Mouse (Mus musculus) limb, embryonic 13.5 days (tissue): ENCODE results near the gene Creg2. TPM values are rescaled to one million over a fixed set of nuclear protein-coding genes. Genes with fewer than 3 reads are reported as not detected.
"Not testable (repeated sequence)": the region's sequence is repeated elsewhere in the genome, so short reads cannot be mapped to it uniquely, and the experiment has no call there.

Experiments used
- ATAC-seq: fragments of 200-750 bp; cut with Nextera tagmentation; 2 replicates; pipeline ENCODE4 v1.8.0; 2017; ENCODE audit warnings: low read depth, moderate number of reproducible peaks, moderate TSS enrichment; ENCODE audit not compliant: low FRiP score
- H3K27ac ChIP-seq: fragments of 300-500 bp; sonication (generic); 2 replicates; pipeline ENCODE4 v1.5.1; 2015; ENCODE audit warnings: inconsistent platforms, mild to moderate bottlenecking, moderate library complexity
- H3K27me3 ChIP-seq: fragments of 300-500 bp; sonication (generic); 2 replicates; pipeline ENCODE4 v1.6.1; 2015; ENCODE audit warnings: mild to moderate bottlenecking, inconsistent platforms
- H3K36me3 ChIP-seq: fragments of 300-500 bp; sonication (generic); 2 replicates; pipeline ENCODE4 v1.6.1; 2015; ENCODE audit warnings: inconsistent platforms, mild to moderate bottlenecking, moderate library complexity
- H3K4me1 ChIP-seq: fragments of 300-500 bp; sonication (generic); 2 replicates; pipeline ENCODE4 v1.6.1; 2015; ENCODE audit warnings: inconsistent platforms
- H3K4me2 ChIP-seq: fragments of 300-500 bp; sonication (generic); replicated peaks from 2 replicates; pipeline ENCODE4 v1.6.1; 2015; ENCODE audit warnings: inconsistent platforms, mild to moderate bottlenecking, moderate library complexity
- H3K4me3 ChIP-seq: fragments of 300-500 bp; sonication (generic); 2 replicates; pipeline ENCODE4 v1.5.1; 2015; ENCODE audit warnings: moderate library complexity, mild to moderate bottlenecking, inconsistent platforms
- H3K9ac ChIP-seq: fragments of 300-500 bp; sonication (generic); 2 replicates; pipeline ENCODE4 v1.6.1; 2015; ENCODE audit warnings: mild to moderate bottlenecking, inconsistent platforms
- H3K9me3 ChIP-seq: fragments of 300-500 bp; sonication (generic); 2 replicates; pipeline ENCODE4 v1.6.1; 2016; ENCODE audit warnings: inconsistent platforms
- WGBS: fragments of 180-500 bp; shearing (Covaris S2); methylation state at CpG from one replicate; pipeline ENCODE4 v1.1.7; 2015; 5-methylcytosine and 5-hydroxymethylcytosine counted together
- polyA plus RNA-seq: library from polyadenylated mRNA; unstranded; fragments of >200 nt; fragmentation: Nextera tagmentation; extraction: Ambion mirVana; gene quantifications from 2 replicates; pipeline ENCODE4 v1.2.1, GENCODE M21; 2015

The Creg2 gene
- polyA plus RNA-seq, 1 experiment from 2014 or later, result 0.15 TPM

DNA sequence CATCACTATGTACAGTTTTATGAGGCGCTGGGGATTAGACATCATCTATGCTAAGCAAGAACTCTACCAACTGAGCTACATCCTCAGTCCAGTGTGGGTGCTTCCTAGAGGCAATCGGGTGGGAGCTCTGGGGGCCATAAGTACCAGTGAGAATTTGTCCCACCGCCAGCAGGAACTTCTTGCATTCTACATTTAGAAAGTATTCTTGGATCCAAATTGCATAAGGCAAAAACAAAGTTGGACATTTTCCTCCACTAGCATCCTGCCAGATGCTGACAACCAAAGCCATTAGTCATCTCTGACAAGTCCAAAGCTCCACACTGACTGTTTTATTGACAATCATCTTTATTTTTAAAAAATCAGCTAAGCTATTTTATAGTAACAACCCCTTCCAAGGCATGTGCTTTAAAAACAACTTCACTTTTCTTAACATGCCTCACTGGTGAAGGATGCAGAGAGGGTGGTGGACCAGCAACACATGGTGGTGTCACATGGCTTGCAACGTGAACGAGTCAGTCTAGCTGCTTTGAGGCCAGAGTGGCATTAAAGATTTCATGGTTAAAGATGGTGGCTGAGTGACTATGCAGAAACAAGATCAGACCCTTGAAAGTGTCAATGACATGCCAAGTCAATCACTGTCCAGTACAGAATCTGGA, 25.1 kb upstream of the Creg2 start:
- 85% methylated on average over 5 of the region's 5 CpGs for WGBS
- H3K9me3 ChIP-seq, result no peaks in the 10 kb centered on the region
- H3K9ac ChIP-seq, result no peak overlapping the region

DNA sequence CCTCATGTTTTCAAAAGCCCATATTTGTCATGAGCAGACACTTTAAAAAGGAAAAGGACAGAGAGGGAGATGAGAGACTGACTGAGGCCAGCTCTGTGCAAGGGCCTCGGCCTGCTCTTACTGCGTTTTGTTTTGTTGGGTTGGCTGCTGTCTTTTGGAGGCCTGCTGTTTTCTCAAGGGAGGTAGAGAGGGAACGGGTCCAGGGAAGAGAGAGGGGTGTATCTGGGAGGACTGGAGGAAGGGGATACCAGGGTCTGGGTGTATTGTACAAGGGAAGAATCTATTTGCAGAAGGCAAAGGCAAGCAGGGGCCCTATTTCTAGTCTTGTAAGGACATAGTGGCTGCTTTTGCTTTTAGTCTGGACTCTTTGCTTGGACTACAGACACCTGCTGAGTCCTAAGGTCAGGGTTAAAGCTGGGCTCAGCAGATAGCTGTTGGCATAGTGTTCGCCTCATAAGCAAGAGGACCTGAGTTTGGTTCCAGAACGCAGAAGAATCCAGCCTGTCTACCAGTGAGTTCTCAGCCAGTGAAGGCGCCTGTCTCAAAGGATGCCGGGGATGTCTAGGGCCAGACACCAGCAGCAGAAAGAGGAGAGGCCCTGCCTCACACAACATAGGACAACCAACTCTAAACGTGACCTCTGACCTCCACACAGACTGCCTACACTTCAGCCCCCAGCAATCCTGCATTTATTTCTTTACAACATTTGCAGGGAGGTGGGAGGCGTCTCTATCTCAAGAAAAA, 21.3 kb upstream of the Creg2 start:
- H3K4me1 ChIP-seq, result no peaks in the 10 kb centered on the region
- H3K36me3 ChIP-seq, result no peaks in the 10 kb centered on the region
- H3K27ac ChIP-seq, result no peak overlapping the region
- H3K4me3 ChIP-seq, result no peak overlapping the region
- no peak for ATAC-seq
- no peaks in the 10 kb centered on the region for H3K9me3 ChIP-seq
- WGBS, result 81% methylated on average over 9 of the region's 9 CpGs
- H3K27me3 ChIP-seq, result no peaks in the 10 kb centered on the region
- no peak overlapping the region for H3K9ac ChIP-seq
- H3K4me2 ChIP-seq, result no peak overlapping the region

More for the DNA sequence above, 25.1 kb upstream of the Creg2 start:
- H3K4me2 ChIP-seq, result no peak overlapping the region
- H3K36me3 ChIP-seq, result no peaks in the 10 kb centered on the region
- no peak overlapping the region for H3K4me3 ChIP-seq
- no peaks in the 10 kb centered on the region for H3K27me3 ChIP-seq
- H3K27ac ChIP-seq, result no peak overlapping the region
- no peaks in the 10 kb centered on the region for H3K4me1 ChIP-seq
- no peak for ATAC-seq

DNA sequence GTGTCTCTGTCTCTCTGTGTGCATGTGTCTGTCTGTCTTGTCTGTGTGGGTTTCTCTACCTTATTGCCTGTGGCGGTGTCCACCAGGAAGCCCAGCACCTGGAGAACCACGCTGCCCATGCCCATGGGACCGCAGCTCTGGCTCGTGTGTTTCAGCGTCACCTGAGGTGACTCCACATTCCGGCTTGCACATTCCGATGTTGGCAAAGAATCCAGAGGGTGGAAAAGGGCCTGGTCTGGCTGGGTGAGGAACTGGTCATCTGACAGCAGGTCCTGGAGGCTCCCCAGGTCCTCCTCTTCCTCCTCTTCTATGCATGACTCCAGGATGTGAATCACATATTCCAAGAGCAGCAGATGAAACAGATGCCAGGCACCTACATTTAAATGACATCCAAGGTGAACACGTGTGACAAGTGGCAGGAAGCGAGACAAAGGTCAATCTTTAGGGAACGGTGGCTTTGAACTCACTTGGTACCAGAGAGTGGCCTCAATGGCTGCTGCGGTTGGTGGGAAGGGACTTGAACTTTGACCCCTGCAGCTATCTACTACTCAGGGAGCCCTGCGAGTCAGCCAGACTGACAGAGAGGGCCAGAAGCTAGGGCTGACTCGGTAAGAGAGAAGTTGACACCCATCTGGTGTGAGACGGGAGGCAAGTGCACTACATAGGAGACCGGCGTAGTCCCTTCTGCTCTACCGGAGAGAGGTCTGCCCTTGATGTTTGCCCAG, 19.1 kb upstream of the Creg2 start:
- ATAC-seq, result no peak
- Histone ChIP-seq H3K4me1 (0 out of 2 replicates have a peak, but pooled peaks cover 4% of the 10 kb centered on the region), H3K9ac (no peak overlapping the region), H3K36me3 (no peaks in the 10 kb centered on the region), H3K27me3 (no peaks in the 10 kb centered on the region), H3K9me3 (no peaks in the 10 kb centered on the region), H3K4me3 (no peak overlapping the region), H3K27ac (no peak overlapping the region), H3K4me2 (no peak overlapping the region)
- 84% methylated on average over 17 of the region's 17 CpGs for WGBS

GRCm38 (mm10) chr1:39666751-39667252, 15.5 kb upstream of the Creg2 start:
- WGBS, result 85% methylated on average over 12 of the region's 12 CpGs
- H3K9ac ChIP-seq, result no peak overlapping the region
- no peaks in the 10 kb centered on the region for H3K27me3 ChIP-seq
- no peak for ATAC-seq
- no peak overlapping the region for H3K27ac ChIP-seq
- H3K4me3 ChIP-seq, result no peak overlapping the region
- H3K4me2 ChIP-seq, result no peak overlapping the region
- no peaks in the 10 kb centered on the region for H3K36me3 ChIP-seq
- H3K9me3 ChIP-seq, result no peaks in the 10 kb centered on the region
- 0 out of 2 replicates have a peak, but pooled peaks cover 4% of the 10 kb centered on the region for H3K4me1 ChIP-seq

GRCm38 (mm10) chr1:39664039-39664625, 12.9 kb upstream of the Creg2 start:
- Histone ChIP-seq H3K4me2 (no peak overlapping the region), H3K27ac (no peak overlapping the region), H3K36me3 (no peaks in the 10 kb centered on the region), H3K4me3 (no peak overlapping the region), H3K27me3 (no peaks in the 10 kb centered on the region), H3K9ac (no peak overlapping the region), H3K9me3 (no peaks in the 10 kb centered on the region), H3K4me1 (0 out of 2 replicates have a peak, but pooled peaks cover 4% of the 10 kb centered on the region)
- 84% methylated on average over 7 of the region's 7 CpGs for whole genome bisulfite sequencing
- ATAC-seq, result no peak

GRCm38 (mm10) chr1:39663050-39663449, 11.8 kb upstream of the Creg2 start:
- H3K4me3 ChIP-seq, result no peak overlapping the region
- no peak overlapping the region for H3K4me2 ChIP-seq
- WGBS, result 82% methylated on average over 4 of the region's 4 CpGs
- H3K27ac ChIP-seq, result no peak overlapping the region
- no peak overlapping the region for H3K9ac ChIP-seq
- no peaks in the 10 kb centered on the region for H3K27me3 ChIP-seq
- ATAC-seq, result no peak
- no peaks in the 10 kb centered on the region for H3K9me3 ChIP-seq
- H3K36me3 ChIP-seq, result no peaks in the 10 kb centered on the region
- 0 out of 2 replicates have a peak, but pooled peaks cover 4% of the 10 kb centered on the region for H3K4me1 ChIP-seq

GRCm38 (mm10) chr1:39656976-39657529, 5.8 kb upstream of the Creg2 start:
- Histone ChIP-seq H3K36me3 (no peaks in the 10 kb centered on the region), H3K9me3 (no peaks in the 10 kb centered on the region), H3K4me3 (no peak overlapping the region), H3K9ac (no peak overlapping the region), H3K4me1 (no peaks in the 10 kb centered on the region), H3K27ac (no peak overlapping the region), H3K27me3 (peaks cover 16% of the 10 kb centered on the region), H3K4me2 (no peak overlapping the region)
- 73% methylated on average over 6 of the region's 6 CpGs for WGBS
- no peak for ATAC-seq

DNA sequence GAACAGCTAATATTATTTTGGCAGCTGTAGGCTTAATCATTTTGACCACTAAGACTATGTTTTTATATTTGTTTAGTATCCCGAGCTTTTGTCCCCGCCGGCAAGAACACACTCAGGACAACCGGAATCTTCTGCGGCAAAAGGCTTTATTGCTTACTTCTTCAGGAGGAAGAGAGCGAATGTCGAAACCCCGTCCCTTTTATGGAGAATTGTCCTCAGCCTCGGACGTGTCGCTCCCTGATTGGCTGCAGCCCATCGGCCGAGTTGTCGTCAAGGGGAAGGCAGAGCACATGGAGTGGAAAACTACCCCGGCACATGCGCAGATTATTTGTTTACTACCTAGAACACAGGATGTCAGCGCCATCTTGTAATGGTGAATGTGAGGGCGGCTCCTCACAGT, 3.6 kb upstream of the Creg2 start:
- H3K9me3 ChIP-seq, H3K27ac ChIP-seq, H3K9ac ChIP-seq, H3K36me3 ChIP-seq, ATAC-seq, H3K4me3 ChIP-seq, H3K4me2 ChIP-seq: not testable (repeated sequence)
- 91% methylated on average over 18 of the region's 18 CpGs for WGBS
- peaks cover 14% of the 10 kb centered on the region for H3K4me1 ChIP-seq
- H3K27me3 ChIP-seq, result peaks cover 38% of the 10 kb centered on the region

DNA sequence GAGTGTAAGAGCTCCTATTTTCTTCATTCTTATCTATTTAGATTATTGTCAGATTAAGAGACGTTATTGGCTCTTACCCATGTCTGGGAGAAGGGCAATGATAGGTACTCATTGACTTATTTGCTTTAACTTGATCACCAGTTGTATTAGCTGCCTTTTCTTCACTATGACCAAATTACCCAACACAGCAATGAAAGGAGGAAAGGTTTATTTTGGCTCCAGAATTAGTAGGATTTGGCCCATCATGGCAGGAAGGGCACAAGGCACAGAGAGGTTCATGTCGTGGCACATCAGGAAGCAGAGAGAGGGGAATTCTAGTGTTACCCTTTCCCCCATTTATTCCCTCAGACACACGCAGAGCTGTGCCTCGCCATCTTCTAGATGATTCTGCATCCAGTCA, 1.8 kb upstream of the Creg2 start:
- no peaks in the 10 kb centered on the region for H3K36me3 ChIP-seq
- H3K4me3 ChIP-seq, result no peak overlapping the region
- no peaks in the 10 kb centered on the region for H3K9me3 ChIP-seq
- 89% methylated on average over 4 of the region's 4 CpGs for WGBS
- no peak for ATAC-seq
- H3K9ac ChIP-seq, result no peak overlapping the region
- H3K4me1 ChIP-seq, result peaks cover 16% of the 10 kb centered on the region
- H3K27me3 ChIP-seq, result peaks cover 54% of the 10 kb centered on the region
- H3K4me2 ChIP-seq, result no peak overlapping the region
- no peak overlapping the region for H3K27ac ChIP-seq

GRCm38 (mm10) chr1:39650435-39651240, 636 bp downstream of the Creg2 start:
- peak overlapping the region; percentile 63 for H3K9ac ChIP-seq
- H3K4me2 ChIP-seq, result peak overlapping the region; percentile 100
- no peaks in the 10 kb centered on the region for H3K9me3 ChIP-seq
- H3K27ac ChIP-seq, result no peak overlapping the region
- under 1% methylated on average over 73 of the region's 73 CpGs for WGBS
- H3K27me3 ChIP-seq, result peaks cover 61% of the 10 kb centered on the region
- H3K36me3 ChIP-seq, result no peaks in the 10 kb centered on the region
- H3K4me3 ChIP-seq, result peak overlapping the region; percentile 58
- ATAC-seq, result peak; percentile 54; the same call in 1 of the 2 replicates
- peaks cover 23% of the 10 kb centered on the region for H3K4me1 ChIP-seq
